Mouse (Mus musculus) liver, embryonic 16.5 days (tissue): ENCODE results near the gene Lmna. TPM values are rescaled to one million over a fixed set of nuclear protein-coding genes. Genes with fewer than 3 reads are reported as not detected.

ENCODE experiments used
- ATAC-seq: fragments of 200-750 bp; cut with Nextera tagmentation; 2 replicates; pipeline ENCODE4 v1.8.0; 2017; ENCODE audit warnings: low read depth, mild to moderate bottlenecking, moderate number of reproducible peaks, moderate library complexity
- H3K27ac ChIP-seq: fragments of 300-500 bp; sonication (generic); 2 replicates; pipeline ENCODE4 v1.5.1; 2014; ENCODE audit warnings: mild to moderate bottlenecking, low read length
- H3K27me3 ChIP-seq: fragments of 300-500 bp; sonication (generic); 2 replicates; pipeline ENCODE4 v1.6.1; 2014; ENCODE audit warnings: low read depth, low read length, mixed read lengths; ENCODE audit not compliant: control insufficient read depth, insufficient read depth
- H3K36me3 ChIP-seq: fragments of 300-500 bp; sonication (generic); 2 replicates; pipeline ENCODE4 v1.6.1; 2014; ENCODE audit warnings: mild to moderate bottlenecking; ENCODE audit not compliant: control insufficient read depth, insufficient read depth
- H3K4me1 ChIP-seq: fragments of 300-500 bp; sonication (generic); 2 replicates; pipeline ENCODE4 v1.6.1; 2014; ENCODE audit warnings: low read depth, low read length, mixed read lengths; ENCODE audit not compliant: control insufficient read depth
- H3K4me2 ChIP-seq: fragments of 300-500 bp; sonication (generic); 2 replicates; pipeline ENCODE4 v1.6.1; 2014; ENCODE audit warnings: low read depth, low read length, mixed read lengths
- H3K4me3 ChIP-seq: fragments of 300-500 bp; sonication (generic); 2 replicates; pipeline ENCODE4 v1.5.1; 2014; ENCODE audit warnings: low read depth, mild to moderate bottlenecking, low read length
- H3K9ac ChIP-seq: fragments of 300-500 bp; sonication (generic); 2 replicates; pipeline ENCODE4 v1.6.1; 2014; ENCODE audit warnings: low read depth, low read length
- H3K9me3 ChIP-seq: fragments of 300-500 bp; sonication (generic); replicated peaks from 2 replicates; pipeline ENCODE4 v1.6.1; 2016; ENCODE audit warnings: low read length; ENCODE audit not compliant: control insufficient read depth
- WGBS: fragments of 180-500 bp; shearing (Covaris S2); extraction: QIAGEN DNeasy Blood & Tissue Kit; methylation state at CpG from one replicate; pipeline ENCODE4 v1.1.7; 2014; ENCODE audit not compliant: insufficient replicate concordance; 5-methylcytosine and 5-hydroxymethylcytosine counted together
- polyA plus RNA-seq: library from polyadenylated mRNA; unstranded; fragments of >200 nt; fragmentation: Nextera tagmentation; extraction: Ambion mirVana; gene quantifications from 2 replicates; pipeline ENCODE4 v1.2.1, GENCODE M21; 2015

The Lmna gene
- polyA plus RNA-seq, 1 experiment from 2014 or later = 131 TPM

DNA sequence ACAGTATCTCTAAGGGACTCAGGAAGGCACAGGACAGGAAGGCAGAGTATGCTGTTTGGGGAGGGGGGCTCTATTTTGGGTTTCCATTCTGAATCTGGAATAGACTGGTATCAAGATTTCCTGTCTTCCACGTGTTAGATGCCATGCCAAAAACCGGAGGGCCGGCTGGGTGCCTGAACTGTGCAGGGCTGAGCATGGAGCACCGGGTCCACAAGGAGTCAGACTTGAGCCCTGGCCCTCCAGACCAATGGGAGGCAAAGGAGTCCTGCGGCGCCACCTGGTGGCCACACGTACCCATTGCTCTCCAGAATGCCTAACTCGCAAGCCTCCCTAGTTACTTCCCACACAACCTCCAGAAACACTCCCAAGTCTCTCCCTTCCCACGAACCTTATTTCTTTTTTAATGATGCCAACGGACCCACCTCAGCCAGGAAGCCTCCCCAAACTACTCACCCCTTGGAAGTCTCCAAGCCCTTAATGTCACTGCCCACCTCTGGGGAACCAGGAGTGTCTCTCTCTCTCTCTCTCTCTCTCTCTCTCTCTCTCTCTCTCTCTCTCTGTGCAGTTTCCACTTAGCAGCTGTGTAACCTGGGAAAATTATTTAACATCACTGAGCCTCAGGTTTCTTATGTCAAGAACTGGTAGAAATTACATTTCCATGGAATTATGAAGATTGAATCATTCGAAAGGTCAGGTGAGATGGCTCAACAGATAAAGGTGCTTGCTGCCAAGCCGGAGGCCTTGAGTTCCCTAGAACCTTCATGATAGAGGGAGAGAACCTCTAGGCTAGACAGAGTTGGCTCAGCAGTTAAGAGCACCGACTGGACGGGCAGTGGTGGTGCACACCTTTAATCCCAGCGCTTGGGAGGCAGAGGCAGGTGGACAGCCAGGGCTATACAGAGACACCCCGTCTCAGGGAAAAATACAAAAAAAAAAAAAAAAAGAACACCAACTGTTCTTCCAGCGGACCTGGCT lies 16.7 kb upstream of the Lmna start:
- H3K9ac ChIP-seq = no peak overlapping the region
- no peaks in the 10 kb centered on the region for H3K36me3 ChIP-seq
- no peak overlapping the region for H3K4me2 ChIP-seq
- no peaks in the 10 kb centered on the region for H3K27me3 ChIP-seq
- no peak overlapping the region for H3K4me3 ChIP-seq
- H3K4me1 ChIP-seq = peaks cover 16% of the 10 kb centered on the region
- ATAC-seq = peak; percentile 78
- 29% methylated on average over 17 of the region's 17 CpGs for WGBS
- H3K27ac ChIP-seq = no peak overlapping the region
- H3K9me3 ChIP-seq = no peaks in the 10 kb centered on the region

GRCm38 (mm10) chr3:88525021-88525420 lies 15.3 kb upstream of the Lmna start:
- Histone ChIP-seq H3K4me2 (no peak overlapping the region), H3K4me3 (no peak overlapping the region), H3K9me3 (no peaks in the 10 kb centered on the region), H3K9ac (no peak overlapping the region), H3K27me3 (no peaks in the 10 kb centered on the region), H3K27ac (no peak overlapping the region), H3K4me1 (peaks cover 7% of the 10 kb centered on the region; the same call in 1 of the 2 replicates), H3K36me3 (no peaks in the 10 kb centered on the region)
- ATAC-seq = no peak
- WGBS = 69% methylated on average over 5 of the region's 5 CpGs

- WGBS = 71% methylated on average over 8 of the region's 8 CpGs
- no peak for ATAC-seq
- Histone ChIP-seq H3K4me1 (peaks cover 2% of the 10 kb centered on the region; the same call in 1 of the 2 replicates), H3K4me2 (no peak overlapping the region), H3K27ac (no peak overlapping the region), H3K9me3 (no peaks in the 10 kb centered on the region), H3K9ac (no peak overlapping the region), H3K36me3 (no peaks in the 10 kb centered on the region), H3K27me3 (no peaks in the 10 kb centered on the region; the same call in 1 of the 2 replicates), H3K4me3 (no peak overlapping the region)
Measured at GRCm38 (mm10) chr3:88523027-88523426, 13.3 kb upstream of the Lmna start.

- 7% methylated on average over 9 of the region's 9 CpGs for WGBS
- no peaks in the 10 kb centered on the region for H3K36me3 ChIP-seq
- no peaks in the 10 kb centered on the region for H3K9me3 ChIP-seq
- H3K4me3 ChIP-seq = no peak overlapping the region
- peak; percentile 20; the same call in 1 of the 2 replicates for ATAC-seq
- H3K4me2 ChIP-seq = no peak overlapping the region
- H3K9ac ChIP-seq = no peak overlapping the region
- H3K4me1 ChIP-seq = peaks cover 2% of the 10 kb centered on the region; the same call in 1 of the 2 replicates
- no peak overlapping the region for H3K27ac ChIP-seq
- no peaks in the 10 kb centered on the region; the same call in 1 of the 2 replicates for H3K27me3 ChIP-seq
Measured at GRCm38 (mm10) chr3:88521803-88522331, 12.1 kb upstream of the Lmna start.

- Histone ChIP-seq H3K4me2 (no peak overlapping the region), H3K36me3 (no peaks in the 10 kb centered on the region), H3K4me1 (peaks cover 2% of the 10 kb centered on the region; the same call in 1 of the 2 replicates), H3K9me3 (no peaks in the 10 kb centered on the region), H3K4me3 (no peak overlapping the region), H3K27ac (no peak overlapping the region), H3K9ac (no peak overlapping the region), H3K27me3 (no peaks in the 10 kb centered on the region; the same call in 1 of the 2 replicates)
- no peak for ATAC-seq
- WGBS = 71% methylated on average over 6 of the region's 6 CpGs
Measured at GRCm38 (mm10) chr3:88521156-88521555, 11.4 kb upstream of the Lmna start.

- no peak for ATAC-seq
- 53% methylated on average over 2 of the region's 2 CpGs for WGBS
- H3K27me3 ChIP-seq = no peaks in the 10 kb centered on the region; the same call in 1 of the 2 replicates
- H3K4me1 ChIP-seq = no peaks in the 10 kb centered on the region; the same call in 1 of the 2 replicates
- H3K4me2 ChIP-seq = no peak overlapping the region
- no peak overlapping the region for H3K4me3 ChIP-seq
- no peaks in the 10 kb centered on the region for H3K9me3 ChIP-seq
- H3K36me3 ChIP-seq = no peaks in the 10 kb centered on the region
- H3K9ac ChIP-seq = no peak overlapping the region
- H3K27ac ChIP-seq = no peak overlapping the region
Measured at GRCm38 (mm10) chr3:88520078-88520477, 10.3 kb upstream of the Lmna start.

GRCm38 (mm10) chr3:88518411-88518810 lies 8.7 kb upstream of the Lmna start:
- H3K9me3 ChIP-seq = no peaks in the 10 kb centered on the region
- peaks cover 2% of the 10 kb centered on the region; the same call in 1 of the 2 replicates for H3K27me3 ChIP-seq
- no peak overlapping the region for H3K4me3 ChIP-seq
- no peak overlapping the region for H3K9ac ChIP-seq
- no peak overlapping the region for H3K4me2 ChIP-seq
- H3K27ac ChIP-seq = no peak overlapping the region
- WGBS = 72% methylated on average over 4 of the region's 4 CpGs
- peaks cover 10% of the 10 kb centered on the region for H3K4me1 ChIP-seq
- ATAC-seq = no peak
- no peaks in the 10 kb centered on the region for H3K36me3 ChIP-seq

DNA sequence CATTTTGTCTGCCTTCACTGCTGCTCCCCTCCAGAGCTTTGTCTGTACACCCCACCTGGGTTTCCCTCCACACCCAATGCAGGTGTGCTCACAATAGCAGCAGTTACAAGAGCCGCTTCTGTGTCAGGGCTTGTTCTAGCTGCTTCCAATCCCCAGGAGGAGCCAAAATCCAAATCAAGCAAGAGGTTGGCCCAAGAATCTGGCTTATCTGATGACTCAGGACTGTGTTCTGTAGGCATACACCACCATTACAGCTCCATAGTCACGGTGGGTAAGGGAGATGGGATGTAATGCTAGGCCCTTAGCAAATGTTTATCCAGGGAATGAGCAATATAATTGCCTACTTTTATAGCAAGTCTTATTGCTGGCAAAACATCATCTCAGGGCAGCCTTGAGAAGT lies 6.7 kb upstream of the Lmna start:
- no peak overlapping the region for H3K9ac ChIP-seq
- peaks cover 4% of the 10 kb centered on the region; the same call in 1 of the 2 replicates for H3K27me3 ChIP-seq
- H3K9me3 ChIP-seq = no peaks in the 10 kb centered on the region
- 61% methylated on average over 2 of the region's 2 CpGs for WGBS
- no peak overlapping the region for H3K4me2 ChIP-seq
- no peaks in the 10 kb centered on the region for H3K36me3 ChIP-seq
- ATAC-seq = no peak
- H3K4me1 ChIP-seq = peaks cover 19% of the 10 kb centered on the region
- H3K4me3 ChIP-seq = no peak overlapping the region
- H3K27ac ChIP-seq = no peak overlapping the region

DNA sequence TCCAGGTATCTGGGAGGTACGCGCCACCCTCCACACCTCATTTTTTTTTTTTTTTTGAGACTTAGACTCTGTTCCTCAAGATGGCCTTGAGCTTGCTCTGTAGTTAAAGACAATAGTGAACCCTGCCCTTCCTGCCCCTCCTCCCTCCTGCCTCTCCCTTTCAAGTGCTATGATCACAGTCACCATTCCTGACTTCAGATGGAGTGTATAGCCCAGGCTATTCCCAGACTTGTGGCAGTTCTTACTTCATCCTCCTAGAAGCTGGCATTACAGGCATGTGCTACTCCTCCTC lies 5.3 kb upstream of the Lmna start:
- ATAC-seq = no peak
- Histone ChIP-seq H3K27me3 (peaks cover 4% of the 10 kb centered on the region; the same call in 1 of the 2 replicates), H3K4me2 (no peak overlapping the region), H3K27ac (no peak overlapping the region), H3K4me1 (peaks cover 27% of the 10 kb centered on the region), H3K4me3 (no peak overlapping the region), H3K36me3 (no peaks in the 10 kb centered on the region), H3K9me3 (no peaks in the 10 kb centered on the region), H3K9ac (no peak overlapping the region)
- 70% methylated on average over 2 of the region's 2 CpGs for WGBS
